Mouse (Mus musculus): ENCODE data around the gene Piwil4. TPM values are rescaled to one million over a fixed set of nuclear protein-coding genes. Genes with fewer than 3 reads are reported as not detected.

Gene Piwil4
- total and polyA plus RNA-seq, 3 experiments = 0.01 to 0.76 TPM; not detected in 1

DNA sequence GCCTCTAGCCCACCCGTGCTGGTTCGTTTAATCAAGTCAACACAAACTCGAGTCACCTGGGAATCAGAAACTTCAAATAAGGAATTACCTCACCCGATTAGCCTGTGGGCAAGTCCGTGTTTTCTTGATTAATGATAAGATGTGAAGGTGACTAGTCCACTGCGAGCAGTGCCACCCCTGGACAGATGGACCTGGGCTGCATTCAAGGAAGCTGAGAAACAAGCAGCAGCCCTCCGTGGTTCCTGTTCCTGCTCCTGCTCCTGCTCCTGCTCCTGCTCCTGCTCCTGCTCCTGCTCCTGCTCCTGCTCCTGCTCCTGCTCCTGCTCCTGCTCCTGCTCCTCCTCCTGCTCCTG lies 41.3 kb downstream of the Piwil4 start:
- peaks cover 18% of the 10 kb centered on the region for H3K36me3 ChIP-seq (replicated peaks)
- ATAC-seq (ENCODE audit: extremely low read depth, insufficient number of reproducible peaks, low FRiP score, poor library complexity, severe bottlenecking) (no peak), DNase-seq (ENCODE audit: low spot score) (no peak)
- TF ChIP-seq GATA1 (IDR thresholded peaks at IDR 0.05; ENCODE audit: borderline replicate concordance, low read length) (no peak), CTCF (IDR thresholded peaks at IDR 0.05; ENCODE audit: low read depth, low read length) (no peak)
- H3K27me3 ChIP-seq (ENCODE audit: insufficient read depth, low read length) = no peaks in the 10 kb centered on the region
- H3K9me3 ChIP-seq (replicated peaks) = no peaks in the 10 kb centered on the region
- H3K4me1 ChIP-seq (ENCODE audit: insufficient read depth, low read depth, low read length) = no peaks in the 10 kb centered on the region
- no peak overlapping the region for H3K4me3 ChIP-seq (ENCODE audit: low read depth, low read length)

DNA sequence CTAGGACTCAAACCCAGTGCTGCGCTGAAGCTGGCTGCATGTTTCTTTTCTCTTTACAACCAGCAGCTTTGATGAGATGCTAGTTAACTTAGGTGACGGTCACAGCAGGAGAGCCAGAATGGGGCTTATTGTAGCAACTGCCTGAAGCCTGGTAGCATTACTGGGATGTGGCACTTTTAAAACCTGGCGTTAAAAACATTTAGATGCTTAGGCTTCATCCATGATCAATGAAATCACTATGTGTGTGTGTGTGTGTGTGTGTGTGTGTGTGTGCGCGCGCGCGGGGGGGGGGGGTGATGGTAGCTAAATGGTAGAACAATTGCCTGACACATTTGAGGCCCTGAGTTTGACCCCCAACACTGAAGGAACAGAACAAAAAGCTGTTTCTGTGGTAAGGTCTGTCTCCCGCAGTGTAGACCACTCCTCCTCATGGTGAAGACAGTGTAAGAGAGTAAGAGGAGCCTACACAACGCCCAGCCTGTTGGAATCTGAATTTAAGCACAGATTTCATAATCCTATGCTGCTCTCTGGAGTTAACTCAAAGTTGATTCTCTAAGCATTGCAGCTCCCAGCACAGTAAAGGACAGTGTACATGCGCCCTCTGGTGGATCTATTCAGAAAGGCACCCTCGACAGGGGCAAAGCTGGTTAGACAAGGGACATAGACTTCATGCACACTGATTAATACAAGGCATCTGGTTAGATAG lies 41.8 kb downstream of the Piwil4 start:
- Histone ChIP-seq H3K4me1 (ENCODE audit: insufficient read depth, low read depth, low read length) (no peaks in the 10 kb centered on the region), H3K36me3 (replicated peaks) (peaks cover 15% of the 10 kb centered on the region), H3K27me3 (ENCODE audit: insufficient read depth, low read length) (no peaks in the 10 kb centered on the region), H3K4me3 (ENCODE audit: low read depth, low read length) (no peak overlapping the region), H3K9me3 (replicated peaks) (no peaks in the 10 kb centered on the region)
- DNase-seq (ENCODE audit: low spot score) (peak; percentile 56), ATAC-seq (ENCODE audit: extremely low read depth, insufficient number of reproducible peaks, low FRiP score, poor library complexity, severe bottlenecking) (no peak)
- no peak for TF ChIP-seq POLR2AphosphoS5 (IDR thresholded peaks at IDR 0.05; ENCODE audit: insufficient replicate concordance, low read depth, low read length)
- peak; percentile 95 for TF ChIP-seq CTCF (IDR thresholded peaks at IDR 0.05; ENCODE audit: low read depth, low read length)

DNA sequence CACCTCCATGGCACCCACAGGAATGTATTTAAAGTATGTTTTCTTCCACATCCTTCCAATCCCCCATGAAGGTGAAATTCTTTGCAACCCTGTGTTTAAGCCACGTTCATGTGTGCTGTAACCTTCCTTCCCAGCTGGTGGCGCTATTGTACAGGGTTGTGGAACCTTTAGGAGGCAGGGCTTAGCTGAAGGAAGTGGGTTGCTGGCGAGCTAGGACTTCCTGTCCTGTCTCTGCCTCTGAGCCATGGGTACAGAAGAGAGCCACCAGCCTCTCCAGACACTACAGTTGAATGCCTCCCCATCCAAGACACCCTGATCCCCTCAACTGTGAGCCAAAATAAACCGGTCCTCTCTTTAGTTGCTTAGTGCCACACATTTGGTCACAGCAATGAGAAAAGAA lies 42.6 kb downstream of the Piwil4 start:
- Histone ChIP-seq H3K4me1 (ENCODE audit: insufficient read depth, low read depth, low read length) (no peaks in the 10 kb centered on the region), H3K9me3 (replicated peaks) (no peaks in the 10 kb centered on the region), H3K4me3 (ENCODE audit: low read depth, low read length) (no peak overlapping the region), H3K36me3 (replicated peaks) (peaks cover 9% of the 10 kb centered on the region), H3K27me3 (ENCODE audit: insufficient read depth, low read length) (no peaks in the 10 kb centered on the region)
- TF ChIP-seq CTCF (IDR thresholded peaks at IDR 0.05; ENCODE audit: low read depth, low read length) = 0 out of 2 replicates have a peak, but pooled peaks have one; percentile 16
- no peak for TF ChIP-seq POLR2AphosphoS5 (IDR thresholded peaks at IDR 0.05; ENCODE audit: insufficient replicate concordance, low read depth, low read length)
- TF ChIP-seq GATA2 (IDR thresholded peaks at IDR 0.05; ENCODE audit: borderline replicate concordance, low read depth, low read length) = no peak
- TF ChIP-seq GATA1 (IDR thresholded peaks at IDR 0.05; ENCODE audit: borderline replicate concordance, low read length) = no peak
- TF ChIP-seq TAL1 (conservative IDR thresholded peaks at IDR 0.05; ENCODE audit: low read depth, low read length) = no peak
- DNase-seq (ENCODE audit: low spot score) = no peak
- 0 out of 2 replicates have a peak, but pooled peaks have one; percentile 15 for ATAC-seq (ENCODE audit: extremely low read depth, insufficient number of reproducible peaks, low FRiP score, poor library complexity, severe bottlenecking)

DNA sequence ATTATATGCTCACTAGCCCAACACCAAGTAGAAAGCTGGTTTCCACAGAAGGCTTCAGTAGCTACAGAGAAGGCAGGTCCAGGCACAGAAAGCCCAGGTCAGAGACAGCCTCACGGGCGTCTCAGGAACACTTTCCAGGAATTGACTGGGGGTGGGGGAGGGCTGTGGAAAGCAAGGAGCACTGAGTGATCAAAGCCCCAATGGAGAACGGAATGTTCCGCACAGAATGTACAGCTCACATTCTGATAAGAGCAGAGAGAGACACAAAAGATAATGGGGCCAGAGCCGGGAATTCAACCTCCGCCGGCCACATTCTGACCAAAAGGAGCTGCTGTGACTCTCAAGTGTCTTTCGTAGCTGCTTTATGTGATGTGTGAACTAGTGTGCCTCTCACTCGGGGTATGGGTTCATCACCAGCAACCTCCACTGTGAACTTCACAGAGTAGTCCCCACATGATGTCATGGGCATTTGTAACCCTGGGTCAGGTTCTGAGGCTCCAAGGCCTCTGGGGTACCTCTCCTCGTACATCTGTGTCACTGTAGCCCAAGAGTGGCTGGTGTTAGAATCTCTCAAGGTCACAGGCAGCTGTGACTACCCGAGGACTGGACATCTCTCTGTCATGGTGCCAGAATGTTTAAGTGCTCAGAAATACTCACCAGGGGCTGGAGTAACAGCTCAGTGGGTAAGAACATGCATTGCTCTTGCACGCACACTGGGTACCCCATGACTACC lies 51.0 kb downstream of the Piwil4 start:
- TF ChIP-seq GATA2 (IDR thresholded peaks at IDR 0.05; ENCODE audit: borderline replicate concordance, low read depth, low read length) (no peak), POLR2AphosphoS5 (IDR thresholded peaks at IDR 0.05; ENCODE audit: insufficient replicate concordance, low read depth, low read length) (no peak), TAL1 (conservative IDR thresholded peaks at IDR 0.05; ENCODE audit: low read depth, low read length) (no peak), CTCF (IDR thresholded peaks at IDR 0.05; ENCODE audit: low read depth, low read length) (no peak), GATA1 (IDR thresholded peaks at IDR 0.05; ENCODE audit: borderline replicate concordance, low read length) (no peak)
- Histone ChIP-seq H3K36me3 (replicated peaks) (no peaks in the 10 kb centered on the region), H3K27me3 (ENCODE audit: insufficient read depth, low read length) (0 out of 2 replicates have a peak, but pooled peaks cover 3% of the 10 kb centered on the region), H3K4me3 (ENCODE audit: low read depth, low read length) (no peak overlapping the region), H3K4me1 (ENCODE audit: insufficient read depth, low read depth, low read length) (no peaks in the 10 kb centered on the region), H3K9me3 (replicated peaks) (no peaks in the 10 kb centered on the region)
- DNase-seq (ENCODE audit: low spot score) = no peak
- ATAC-seq (ENCODE audit: extremely low read depth, insufficient number of reproducible peaks, low FRiP score, poor library complexity, severe bottlenecking) = no peak

DNA sequence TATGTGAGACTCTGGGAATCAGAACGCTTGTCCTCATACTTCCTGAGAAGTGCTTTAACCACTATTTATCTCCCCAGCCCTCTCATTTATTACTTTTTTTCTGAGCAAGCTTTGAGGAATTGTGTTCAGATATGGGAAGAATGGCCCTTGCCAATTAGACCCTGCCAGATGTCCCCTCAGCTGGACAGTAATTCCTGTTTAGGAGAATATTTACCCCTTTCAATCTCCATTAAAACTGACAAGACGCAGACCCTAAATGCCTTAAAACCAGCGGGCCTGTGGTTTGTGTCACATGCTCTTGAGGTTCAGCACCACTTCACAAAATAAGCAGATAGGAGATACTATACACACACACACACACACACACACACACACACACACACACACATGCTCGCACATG lies 56.2 kb downstream of the Piwil4 start:
- DNase-seq (ENCODE audit: low spot score) (no peak), ATAC-seq (ENCODE audit: extremely low read depth, insufficient number of reproducible peaks, low FRiP score, poor library complexity, severe bottlenecking) (no peak)
- Histone ChIP-seq H3K4me1 (ENCODE audit: insufficient read depth, low read depth, low read length) (no peaks in the 10 kb centered on the region), H3K27me3 (ENCODE audit: insufficient read depth, low read length) (0 out of 2 replicates have a peak, but pooled peaks cover 5% of the 10 kb centered on the region), H3K4me3 (ENCODE audit: low read depth, low read length) (no peak overlapping the region), H3K36me3 (replicated peaks) (no peaks in the 10 kb centered on the region), H3K9me3 (replicated peaks) (no peaks in the 10 kb centered on the region)
- TF ChIP-seq CTCF (IDR thresholded peaks at IDR 0.05; ENCODE audit: low read depth, low read length) (no peak), TAL1 (conservative IDR thresholded peaks at IDR 0.05; ENCODE audit: low read depth, low read length) (no peak), GATA1 (IDR thresholded peaks at IDR 0.05; ENCODE audit: borderline replicate concordance, low read length) (no peak), GATA2 (IDR thresholded peaks at IDR 0.05; ENCODE audit: borderline replicate concordance, low read depth, low read length) (no peak), POLR2AphosphoS5 (IDR thresholded peaks at IDR 0.05; ENCODE audit: insufficient replicate concordance, low read depth, low read length) (no peak)

DNA sequence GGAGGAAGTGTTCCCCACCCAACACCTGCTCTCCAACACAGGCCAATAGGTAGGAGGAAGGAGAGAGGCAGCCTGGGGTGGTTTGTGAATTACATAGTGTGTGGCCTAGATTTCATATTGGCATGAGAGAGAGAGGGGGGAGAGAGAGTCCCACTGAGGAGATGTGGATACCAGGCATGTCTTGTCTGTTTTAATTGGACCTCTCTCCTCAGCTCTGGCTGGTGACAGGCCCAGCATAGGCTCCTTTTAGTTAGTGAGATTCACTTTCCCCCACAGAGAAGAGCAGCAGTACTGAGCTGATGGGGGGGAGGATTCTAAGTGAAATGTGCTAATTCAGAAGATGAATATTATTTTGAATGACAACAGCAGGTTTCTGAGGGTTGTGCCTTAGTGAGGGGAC lies 57.8 kb downstream of the Piwil4 start:
- no peak overlapping the region for H3K4me3 ChIP-seq (ENCODE audit: low read depth, low read length)
- TF ChIP-seq GATA1 (IDR thresholded peaks at IDR 0.05; ENCODE audit: borderline replicate concordance, low read length) = no peak
- TF ChIP-seq TAL1 (conservative IDR thresholded peaks at IDR 0.05; ENCODE audit: low read depth, low read length) = no peak
- TF ChIP-seq CTCF (IDR thresholded peaks at IDR 0.05; ENCODE audit: low read depth, low read length) = no peak
- no peak for TF ChIP-seq GATA2 (IDR thresholded peaks at IDR 0.05; ENCODE audit: borderline replicate concordance, low read depth, low read length)
- no peak for TF ChIP-seq POLR2AphosphoS5 (IDR thresholded peaks at IDR 0.05; ENCODE audit: insufficient replicate concordance, low read depth, low read length)

More for the DNA sequence above, 57.8 kb downstream of the Piwil4 start:
- ATAC-seq (ENCODE audit: extremely low read depth, insufficient number of reproducible peaks, low FRiP score, poor library complexity, severe bottlenecking) (no peak), DNase-seq (ENCODE audit: low spot score) (no peak)
- H3K9me3 ChIP-seq (replicated peaks) = no peaks in the 10 kb centered on the region
- no peaks in the 10 kb centered on the region for H3K4me1 ChIP-seq (ENCODE audit: insufficient read depth, low read depth, low read length)
- no peaks in the 10 kb centered on the region for H3K36me3 ChIP-seq (replicated peaks)
- 0 out of 2 replicates have a peak, but pooled peaks cover 5% of the 10 kb centered on the region for H3K27me3 ChIP-seq (ENCODE audit: insufficient read depth, low read length)

Data from G1E (cell line).